23 mouse cellular contexts compared by ENCODE assay signal in genomic region chr7:139896796-139897195, GRCm38 (mm10). TPM values are rescaled to one million over a fixed set of nuclear protein-coding genes. Genes with fewer than 3 reads are reported as not detected.
DNase-seq lines count a peak whose midpoint lies in the region; TF ChIP-seq lines count a peak whose summit lies in the region.
"Had no signal": no experiment of that assay in that cellular context is flagged by ENCODE, and none has a peak within 500 bp of the region (broad histone marks: within the 10 kb centered on the region; RNA-seq: fewer than 3 reads in every experiment).

No protein-coding gene starts in this region.

- H3K4me3 ChIP-seq in layer of hippocampus, adult 2 months: peak overlapping the region; percentile 82
- H3K4me3 ChIP-seq in cortical plate, adult 2 months (ENCODE audit: insufficient read depth, low read length): peak overlapping the region; percentile 86; the same call in 1 of the 2 replicates
- H3K4me3 ChIP-seq: embryonic facial prominence, embryonic 15.5 days; erythroblast, embryonic 14.5 days; forebrain, embryonic 10.5 days; gastrocnemius, adult 2 months; heart, embryonic 13.5 days; hindbrain, embryonic 12.5 days; intestine, embryonic 15.5 days had no signal

- peak overlapping the region; percentile 89 for H3K27ac ChIP-seq in layer of hippocampus, adult 2 months
- H3K27ac ChIP-seq in cortical plate, adult 2 months (ENCODE audit: insufficient read depth, low read length): peak overlapping the region; percentile 52
- H3K27ac ChIP-seq: embryonic facial prominence, embryonic 15.5 days; forebrain, embryonic 10.5 days; gastrocnemius, adult 2 months; heart, embryonic 13.5 days; hindbrain, embryonic 12.5 days; intestine, embryonic 15.5 days had no signal

- no peak for TF ChIP-seq CTCF in layer of hippocampus, adult 2 months (conservative IDR thresholded peaks at IDR 0.05)
- TF ChIP-seq CTCF in cortical plate, adult 2 months (IDR thresholded peaks at IDR 0.05; ENCODE audit: extremely low read depth, insufficient read depth, low read length): no peak

- TF ChIP-seq POLR2A in cortical plate, adult 2 months (IDR thresholded peaks at IDR 0.05; ENCODE audit: extremely low read depth, insufficient read depth, low read length): no peak

- DNase-seq in cerebellum, adult 9-10 months: peak; percentile 71
- no peak for DNase-seq in cerebellum, postnatal 4 days (ENCODE audit: low spot score in 2 of 2)
- DNase-seq in layer of hippocampus, adult 2 months (ENCODE audit: low spot score in 2 of 2): no peak
- DNase-seq in layer of hippocampus, adult 9-10 months (ENCODE audit: low spot score): no peak
- DNase-seq in brain, adult 2 months (ENCODE audit: low read depth, low spot score): peak; percentile 73
- DNase-seq: adrenal gland, adult 2 months; adrenal gland, postnatal 25 days; embryo, embryonic 11 days; gastrocnemius, adult 2 months; gastrocnemius, postnatal 25 days; heart, adult 11 months; heart, postnatal 4 days; kidney, adult 18-20 months had no signal

- peaks cover 13% of the 10 kb centered on the region for H3K4me1 ChIP-seq in cortical plate, adult 2 months (ENCODE audit: control insufficient read depth, insufficient read depth, low read length)

RNA-seq across cellular contexts. Expression of gene Kndc1, which starts 2.3 kb away (rescaled TPM):
- 10 to 100 TPM; 80.3 to 87.0 TPM for total RNA-seq in layer of hippocampus, adult 2 months (2021)
- polyA plus RNA-seq in cortical plate, adult 2 months (2012; rRNA removed): 54.8 and 56.1 TPM in 2 replicates
- total RNA-seq: gastrocnemius, adult 2 months; gastrocnemius, postnatal 25 days had no signal
- polyA plus RNA-seq: erythroblast, embryonic 14.5 days; heart, postnatal 0 days had no signal

RNA-seq across cellular contexts. Expression of gene Utf1, which starts 46.8 kb away (rescaled TPM):
- total RNA-seq in layer of hippocampus, adult 2 months (2021): not detected
- polyA plus RNA-seq in cortical plate, adult 2 months (2012; rRNA removed): 0.08 TPM in 1 of 2 replicates, not detected in the other
- total RNA-seq: adrenal gland, adult 2 months; adrenal gland, postnatal 25 days; gastrocnemius, adult 2 months; gastrocnemius, postnatal 25 days; heart, postnatal 4 days had no signal
- polyA plus RNA-seq: embryonic facial prominence, embryonic 11.5 days; erythroblast, embryonic 14.5 days; forebrain, embryonic 10.5 days; forebrain, embryonic 14.5 days; heart, embryonic 13.5 days; heart, postnatal 0 days; hindbrain, embryonic 12.5 days; intestine, embryonic 15.5 days had no signal

Comparison
In these comparisons a context has a peak if more than half of its experiments do, and no peak if none do; other contexts are left out.
1. DNase-seq: peak in cerebellum, adult 9-10 months (single experiment) and brain, adult 2 months (single experiment); none in cerebellum, postnatal 4 days (0 of 2), layer of hippocampus, adult 2 months (0 of 2) and layer of hippocampus, adult 9-10 months (single experiment).